Comparison of ENCODE assay signal across 25 mouse cellular contexts in the genomic region with DNA sequence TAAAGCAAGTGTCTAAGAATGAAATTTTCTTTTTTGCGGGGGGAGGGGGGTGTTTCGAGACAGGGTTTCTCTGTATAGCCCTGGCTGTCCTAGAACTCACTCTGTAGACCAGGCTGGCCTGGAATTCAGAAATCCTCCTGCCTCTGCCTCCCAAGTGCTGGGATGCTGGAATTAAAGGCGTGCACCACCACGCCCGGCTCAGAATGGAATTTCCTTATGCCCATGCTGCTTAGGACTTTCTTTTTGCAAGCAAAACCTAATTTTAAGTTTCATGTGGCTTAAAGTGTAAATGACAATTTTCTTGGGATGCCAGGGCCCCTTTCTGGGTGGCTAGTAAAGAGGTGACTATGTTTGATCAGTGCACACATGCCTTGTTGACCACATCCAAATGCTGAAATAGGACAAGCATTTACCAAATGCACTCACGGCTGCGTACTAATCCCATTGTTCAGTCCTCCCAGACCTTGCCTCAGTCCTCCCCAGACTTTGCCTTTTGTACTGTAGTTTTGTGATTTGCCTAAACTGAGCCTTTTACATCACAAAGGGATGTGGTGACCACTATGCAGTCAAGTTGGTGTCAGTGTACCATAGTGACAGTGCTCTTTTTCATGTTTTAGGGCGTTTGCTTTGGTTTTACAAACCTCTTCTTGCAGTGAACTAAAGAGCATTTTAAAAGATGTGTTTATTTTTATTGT.
"Had no signal": no experiment of that assay in that cellular context is flagged by ENCODE, and none has a peak within 500 bp of the region (broad histone marks: within the 10 kb centered on the region; RNA-seq: fewer than 3 reads in every experiment).

No protein-coding gene starts in this region.

- H3K4me1 ChIP-seq: hindbrain, embryonic 15.5 days; intestine, embryonic 15.5 days had no signal

- H3K9ac ChIP-seq: heart, embryonic 12.5 days; hindbrain, embryonic 13.5 days; hindbrain, embryonic 15.5 days; intestine, embryonic 15.5 days; limb, embryonic 12.5 days; liver, embryonic 13.5 days; liver, embryonic 15.5 days; liver, postnatal 0 days had no signal

- H3K36me3 ChIP-seq: hindbrain, embryonic 13.5 days; hindbrain, embryonic 15.5 days; intestine, embryonic 15.5 days; liver, embryonic 15.5 days had no signal

- H3K27ac ChIP-seq: gastrocnemius, adult 2 months; heart, embryonic 10.5 days; hindbrain, embryonic 13.5 days; hindbrain, embryonic 15.5 days; hindbrain, postnatal 0 days; intestine, embryonic 15.5 days; limb, embryonic 12.5 days; liver, embryonic 13.5 days; liver, embryonic 15.5 days had no signal

- ATAC-seq: hindbrain, postnatal 0 days; intestine, embryonic 15.5 days; intestine, postnatal 0 days; liver, postnatal 0 days had no signal

- H3K4me3 ChIP-seq: gastrocnemius, adult 2 months; heart, embryonic 10.5 days; heart, embryonic 12.5 days; hindbrain, embryonic 13.5 days; hindbrain, embryonic 15.5 days; intestine, embryonic 15.5 days; limb, embryonic 12.5 days; liver, embryonic 13.5 days; liver, embryonic 15.5 days had no signal

- H3K27me3 ChIP-seq: heart, embryonic 12.5 days; hindbrain, embryonic 13.5 days; hindbrain, embryonic 15.5 days; intestine, embryonic 15.5 days; limb, embryonic 12.5 days; liver, embryonic 13.5 days; liver, embryonic 15.5 days had no signal

- H3K9me3 ChIP-seq: heart, embryonic 10.5 days; hindbrain, embryonic 13.5 days; hindbrain, embryonic 15.5 days; intestine, embryonic 15.5 days; limb, embryonic 12.5 days; liver, embryonic 13.5 days; liver, embryonic 15.5 days had no signal

- DNase-seq: gastrocnemius, adult 2 months; gastrocnemius, postnatal 10 days; gastrocnemius, postnatal 25 days; heart, adult 18-20 months; heart, postnatal 10 days; kidney, adult 18-20 months; kidney, adult 8-10 months; kidney, postnatal 10 days; kidney, postnatal 25 days; kidney, postnatal 4 days; layer of hippocampus, adult 9-11 months; layer of hippocampus, postnatal 36 days; left cerebral cortex, postnatal 4 days; liver; liver, embryonic 13.5 days; liver, postnatal 0 days had no signal
